Mouse (Mus musculus) liver, adult 2 months (tissue): ENCODE data around the gene Guca2b. TPM values are rescaled to one million over a fixed set of nuclear protein-coding genes. Genes with fewer than 3 reads are reported as not detected.
"Not testable (repeated sequence)": the region's sequence is repeated elsewhere in the genome, so short reads cannot be mapped to it uniquely, and the experiment has no call there.

Source experiments
- DNase-seq: peaks from one replicate; pipeline ENCODE4 v3.0.0-alpha.2; 2011; ENCODE audit warnings: low read depth, low spot score; ENCODE audit errors: extremely low read depth
- H3K27ac ChIP-seq: fragments of 200-500 bp; replicated peaks from 2 replicates; pipeline ENCODE4 v1.5.1; 2012; ENCODE audit warnings: low read depth, mild to moderate bottlenecking, control low read depth, inconsistent platforms, low read length; ENCODE audit not compliant: insufficient read depth
- H3K27me3 ChIP-seq: fragments of 200-500 bp; 2 replicates; pipeline ENCODE4 v1.6.1; 2012; ENCODE audit warnings: mild to moderate bottlenecking, moderate library complexity, low read length, inconsistent platforms; ENCODE audit not compliant: control insufficient read depth, insufficient read depth
- H3K36me3 ChIP-seq: fragments of 200-500 bp; 2 replicates; pipeline ENCODE4 v1.6.1; 2012; ENCODE audit warnings: low read length, inconsistent platforms; ENCODE audit not compliant: control insufficient read depth, insufficient read depth
- H3K4me1 ChIP-seq: fragments of 200-500 bp; 2 replicates; pipeline ENCODE4 v1.6.1; 2011; ENCODE audit warnings: low read length; ENCODE audit not compliant: control insufficient read depth, insufficient read depth
- H3K4me3 ChIP-seq: fragments of 200-500 bp; 2 replicates; pipeline ENCODE4 v1.5.1; 2011; ENCODE audit warnings: low read depth, mild to moderate bottlenecking, control low read depth, low read length, moderate library complexity; ENCODE audit not compliant: insufficient read depth
- H3K79me2 ChIP-seq: fragments of 200-500 bp; 2 replicates; pipeline ENCODE4 v1.6.1; 2012; ENCODE audit warnings: inconsistent platforms, mild to moderate bottlenecking, low read length, moderate library complexity; ENCODE audit not compliant: control insufficient read depth, insufficient read depth
- H3K9ac ChIP-seq: fragments of 200-500 bp; 2 replicates; pipeline ENCODE4 v1.6.1; 2012; ENCODE audit warnings: low read depth, mild to moderate bottlenecking, control low read depth, inconsistent platforms, low read length
- CTCF ChIP-seq: fragments of 200-500 bp; IDR thresholded peaks from 2 replicates; pipeline ENCODE4 v1.5.1; 2011; ENCODE audit warnings: low read depth, low read length, control low read depth
- POLR2A ChIP-seq: fragments of 200-500 bp; IDR thresholded peaks from 2 replicates; pipeline ENCODE4 v1.6.1; 2011; ENCODE audit warnings: low read length, control low read depth; ENCODE audit not compliant: insufficient read depth; ENCODE audit errors: extremely low read depth
- WGBS: fragments of 180-500 bp; shearing (Covaris S2); methylation state at CpG from one replicate; pipeline ENCODE4 v1.1.7; 2018; 5-methylcytosine and 5-hydroxymethylcytosine counted together
- polyA plus RNA-seq: library from polyadenylated mRNA; depleted of rRNA; stranded (reverse); fragments of >200 nt; gene quantifications from 2 replicates; pipeline ENCODE4 v1.2.3, GENCODE M21; 2012
- total RNA-seq: library from RNA; depleted of rRNA; stranded (reverse); fragments of >200 nt; gene quantifications from 2 replicates; pipeline ENCODE4 v1.2.3, GENCODE M21; 2014

The Guca2b gene
- total and polyA plus RNA-seq, 2 experiments: not detected

GRCm38 (mm10) chr4:119634908-119635660 lies 23.7 kb downstream of the Guca2b start:
- Histone ChIP-seq H3K9ac (no peak overlapping the region), H3K79me2 (no peaks in the 10 kb centered on the region), H3K27me3 (no peaks in the 10 kb centered on the region), H3K36me3 (no peaks in the 10 kb centered on the region), H3K4me3 (no peak overlapping the region), H3K27ac (no peak overlapping the region), H3K4me1 (peaks cover 3% of the 10 kb centered on the region; the same call in 1 of the 2 replicates)
- TF ChIP-seq POLR2A: no peak
- no peak for TF ChIP-seq CTCF
- WGBS: 84% methylated on average over 6 of the region's 6 CpGs
- DNase-seq: no peak

GRCm38 (mm10) chr4:119633948-119634347 lies 24.8 kb downstream of the Guca2b start:
- Histone ChIP-seq H3K27me3 (no peaks in the 10 kb centered on the region), H3K36me3 (peaks cover 6% of the 10 kb centered on the region), H3K27ac (no peak overlapping the region), H3K79me2 (no peaks in the 10 kb centered on the region), H3K4me3 (no peak overlapping the region), H3K4me1 (peaks cover 3% of the 10 kb centered on the region; the same call in 1 of the 2 replicates), H3K9ac (no peak overlapping the region)
- DNase-seq: no peak
- TF ChIP-seq CTCF: no peak
- no peak for TF ChIP-seq POLR2A
- WGBS: 71% methylated on average over 3 of the region's 3 CpGs

GRCm38 (mm10) chr4:119633342-119633741 lies 25.4 kb downstream of the Guca2b start:
- Histone ChIP-seq H3K79me2 (no peaks in the 10 kb centered on the region), H3K4me1 (peaks cover 3% of the 10 kb centered on the region; the same call in 1 of the 2 replicates)
- no peak for DNase-seq

GRCm38 (mm10) chr4:119632721-119633120 lies 26.0 kb downstream of the Guca2b start:
- Histone ChIP-seq H3K79me2 (no peaks in the 10 kb centered on the region), H3K27me3 (no peaks in the 10 kb centered on the region), H3K36me3 (peaks cover 6% of the 10 kb centered on the region), H3K27ac (no peak overlapping the region), H3K4me3 (no peak overlapping the region), H3K4me1 (peaks cover 3% of the 10 kb centered on the region; the same call in 1 of the 2 replicates), H3K9ac (no peak overlapping the region)
- TF ChIP-seq CTCF (no peak), POLR2A (no peak)
- DNase-seq: no peak
- 87% methylated on average over 7 of the region's 7 CpGs for WGBS

More at GRCm38 (mm10) chr4:119633342-119633741, 25.4 kb downstream of the Guca2b start:
- peaks cover 6% of the 10 kb centered on the region for H3K36me3 ChIP-seq
- H3K27ac ChIP-seq: no peak overlapping the region
- WGBS: 89% methylated on average over 7 of the region's 7 CpGs
- no peak overlapping the region for H3K4me3 ChIP-seq
- no peak overlapping the region for H3K9ac ChIP-seq
- no peaks in the 10 kb centered on the region for H3K27me3 ChIP-seq
- no peak for TF ChIP-seq CTCF
- no peak for TF ChIP-seq POLR2A

GRCm38 (mm10) chr4:119631115-119631919 lies 27.4 kb downstream of the Guca2b start:
- WGBS: 64% methylated on average over 11 of the region's 11 CpGs
- DNase-seq: no peak
- Histone ChIP-seq H3K4me1 (peaks cover 3% of the 10 kb centered on the region; the same call in 1 of the 2 replicates), H3K36me3 (peaks cover 9% of the 10 kb centered on the region), H3K27me3 (no peaks in the 10 kb centered on the region), H3K9ac (no peak overlapping the region), H3K27ac (no peak overlapping the region), H3K79me2 (no peaks in the 10 kb centered on the region), H3K4me3 (no peak overlapping the region)
- peak; percentile 73 for TF ChIP-seq CTCF
- no peak for TF ChIP-seq POLR2A

- not testable (repeated sequence) for H3K4me1 ChIP-seq, H3K27me3 ChIP-seq, H3K9ac ChIP-seq, H3K79me2 ChIP-seq, H3K4me3 ChIP-seq, DNase-seq, H3K27ac ChIP-seq
- 72% methylated on average over 4 of the region's 4 CpGs for WGBS
- H3K36me3 ChIP-seq: peaks cover 24% of the 10 kb centered on the region
These were observed 30.4 kb downstream of the Guca2b start for GRCm38 (mm10) chr4:119628363-119628762.
